Mouse (Mus musculus): ENCODE measurements at regions not wholly inside any gene's neighbourhood (a gene's known extent, or its start where the extent isn't known, plus 50 kb on each side); places are given as distances from the start of the nearest gene placed in this dataset.

DNA sequence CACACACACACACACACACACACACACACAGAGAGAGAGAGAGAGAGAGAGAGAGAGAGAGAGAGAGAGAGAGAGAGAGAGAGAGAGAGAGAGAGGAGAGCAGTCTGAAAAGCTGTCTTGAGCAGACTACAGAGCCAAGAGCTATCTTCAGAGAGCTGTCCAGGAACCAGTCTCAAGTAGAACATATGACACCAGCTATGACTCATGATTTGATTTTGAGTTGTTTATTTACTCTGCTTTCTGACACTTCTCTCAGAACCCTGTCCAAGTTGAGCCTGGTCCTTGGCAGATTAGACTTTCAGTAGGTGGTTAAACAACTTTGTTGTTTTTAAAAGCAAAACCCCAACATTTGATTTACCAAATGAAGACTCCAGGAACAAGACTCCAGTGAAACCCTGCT lies 420.8 kb upstream of the Lcorl start:
- CTCF ChIA-PET, result no interaction called here

GRCm38 (mm10) chr5:46256730-46257129 lies 399.3 kb upstream of the Lcorl start:
- POLR2A ChIA-PET, result no interaction called here
- CTCF ChIA-PET, result no interaction called here

More for the DNA sequence above, 420.8 kb upstream of the Lcorl start:
- POLR2A ChIA-PET, result interaction anchor here in 1 of 4 experiments (0.6 kb wide), 2 partner anchors 76 to 206 kb away, joined by 3 read pairs; no protein-coding TSS in a partner anchor

DNA sequence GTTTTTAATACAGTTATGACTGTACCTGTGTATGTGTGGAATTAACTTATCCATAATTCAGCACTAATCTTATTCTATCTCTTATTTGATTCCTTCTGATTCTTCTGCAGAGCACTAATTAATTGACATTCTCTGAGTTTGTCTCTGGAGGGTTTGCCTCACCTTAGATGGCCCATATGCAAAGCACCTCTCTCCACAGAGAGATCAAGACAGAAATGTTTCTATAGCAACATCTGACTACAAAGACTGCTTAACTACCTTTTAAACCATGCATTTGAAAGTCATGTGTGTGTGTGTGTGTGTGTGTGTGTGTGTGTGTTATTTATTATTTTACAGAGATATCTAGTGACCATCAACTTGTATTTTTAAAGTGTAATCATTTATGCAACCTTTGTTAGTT lies 396.5 kb upstream of the Lcorl start:
- POLR2A ChIA-PET, result no interaction called here
- CTCF ChIA-PET, result no interaction called here

GRCm38 (mm10) chr5:46235364-46236067 lies 378.1 kb upstream of the Lcorl start:
- POLR2A ChIA-PET, result no interaction called here
- CTCF ChIA-PET, result interaction anchor here in 1 of 4 experiments (0.5 kb wide), 1 partner anchor 1805 kb away, joined by 5 read pairs; no protein-coding TSS in a partner anchor

DNA sequence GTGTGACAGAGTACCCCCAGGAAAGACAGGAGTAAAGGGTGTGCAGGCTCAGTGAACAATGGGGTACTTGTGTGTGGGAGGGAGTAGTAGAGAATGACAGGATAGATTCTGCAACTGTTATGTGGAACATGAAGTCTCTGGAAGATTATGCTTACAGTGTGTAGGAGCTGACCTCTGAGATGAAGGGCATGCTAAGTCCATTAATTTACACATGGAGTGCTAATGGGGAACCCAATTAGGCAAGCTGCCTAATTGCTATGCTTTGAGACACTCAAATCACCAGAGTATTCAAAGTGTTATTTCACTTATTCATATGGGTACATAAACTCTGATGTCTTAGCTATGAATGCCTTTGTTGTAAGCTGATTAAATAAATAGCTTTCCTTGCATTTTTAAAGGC lies 375.4 kb upstream of the Lcorl start:
- ChIA-PET POLR2A (no interaction called here), CTCF (no interaction called here)

DNA sequence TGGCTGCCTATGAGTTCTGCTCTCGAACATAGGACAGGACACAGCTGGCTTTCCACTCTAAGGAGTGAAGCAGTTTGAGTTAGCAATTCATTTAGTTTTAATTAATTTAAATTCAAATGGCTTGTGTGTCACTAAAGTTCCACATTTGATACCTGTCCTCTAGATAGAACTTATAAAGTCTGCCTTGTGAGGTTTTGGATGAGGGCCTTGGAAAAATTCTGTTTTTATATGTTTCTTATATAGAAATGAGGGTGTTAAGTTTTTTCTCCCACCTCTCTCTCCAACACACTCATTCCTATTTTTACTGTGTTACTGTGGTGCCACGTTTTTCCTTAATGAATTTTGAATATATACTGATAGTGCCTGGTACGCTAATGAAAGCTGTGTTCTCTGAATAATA lies 371.3 kb upstream of the Lcorl start:
- CTCF ChIA-PET, result no interaction called here
- POLR2A ChIA-PET, result no interaction called here

GRCm38 (mm10) chr5:46212845-46213468 lies 355.5 kb upstream of the Lcorl start:
- ChIA-PET POLR2A (no interaction called here), CTCF (no interaction called here)

GRCm38 (mm10) chr5:46209076-46209475 lies 351.7 kb upstream of the Lcorl start:
- POLR2A ChIA-PET, result no interaction called here
- CTCF ChIA-PET, result no interaction called here

- ChIA-PET CTCF (no interaction called here), POLR2A (no interaction called here)
These were observed 346.3 kb upstream of the Lcorl start for GRCm38 (mm10) chr5:46203744-46204143.

GRCm38 (mm10) chr5:46202457-46202772 lies 345.0 kb upstream of the Lcorl start:
- ChIA-PET CTCF (no interaction called here), POLR2A (no interaction called here)

DNA sequence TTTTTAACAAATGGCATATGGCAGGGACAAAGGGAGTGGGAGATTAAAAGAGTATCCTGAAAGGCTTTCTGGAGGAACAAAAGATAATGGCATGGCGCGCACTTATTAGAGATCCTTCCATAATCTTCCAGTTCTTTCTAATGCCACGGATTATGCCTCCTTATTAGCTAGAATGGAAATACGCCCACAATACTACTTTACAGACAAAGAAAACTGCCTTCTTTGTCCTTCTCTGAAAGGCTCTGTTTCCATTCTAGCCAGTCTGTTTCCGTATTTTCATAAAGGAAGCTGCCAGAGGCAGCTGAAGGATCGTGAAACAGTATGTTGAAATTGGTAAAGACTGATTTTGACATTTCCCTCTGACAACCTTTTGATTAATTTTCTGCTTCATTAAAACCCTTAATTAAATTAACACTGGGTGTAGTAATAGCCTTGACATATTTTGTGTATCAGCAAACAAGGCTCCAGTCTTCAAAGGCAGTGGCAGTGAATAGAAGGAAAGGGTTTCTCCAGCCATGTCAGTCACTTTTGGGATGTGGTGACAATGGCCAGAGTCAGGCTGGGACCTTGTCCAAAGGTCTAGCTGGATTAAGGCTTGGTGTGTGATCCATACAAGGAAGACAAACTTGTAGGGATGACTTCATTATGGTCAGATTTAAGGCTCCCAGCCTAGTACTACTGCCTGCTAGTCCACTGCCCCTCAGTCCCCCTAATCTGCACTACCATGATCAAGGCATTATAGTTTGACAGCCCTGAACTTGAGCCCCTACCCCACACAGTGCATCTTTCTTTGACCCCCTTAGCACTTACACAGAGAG lies 344.4 kb upstream of the Lcorl start:
- CTCF ChIA-PET, result no interaction called here

GRCm38 (mm10) chr5:46186908-46187307 lies 329.5 kb upstream of the Lcorl start:
- ChIA-PET CTCF (no interaction called here), POLR2A (no interaction called here)

More for the DNA sequence above, 344.4 kb upstream of the Lcorl start:
- POLR2A ChIA-PET, result no interaction called here

- POLR2A ChIA-PET, result no interaction called here
These were observed 324.7 kb upstream of the Lcorl start for GRCm38 (mm10) chr5:46182157-46182556.

DNA sequence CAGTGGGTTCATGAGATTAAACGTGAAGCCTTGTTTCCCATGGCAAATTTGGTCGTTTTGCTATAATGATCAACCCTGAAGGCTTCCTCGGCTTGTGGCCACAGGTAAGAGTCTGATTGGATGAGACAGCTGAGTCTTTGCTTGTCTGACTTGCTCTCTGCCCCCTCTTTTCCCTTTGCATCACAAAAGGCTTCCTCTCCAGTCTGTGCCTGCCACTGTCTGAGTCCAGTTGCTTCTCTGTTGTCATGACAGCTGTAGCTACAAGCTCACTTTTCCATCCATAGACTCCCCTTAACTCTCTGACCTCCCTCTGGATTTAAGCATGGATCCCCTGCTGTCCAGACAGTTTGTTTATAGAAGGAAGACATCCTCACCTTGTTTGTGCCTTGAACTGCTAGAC lies 314.9 kb upstream of the Lcorl start:
- ChIA-PET CTCF (no interaction called here), POLR2A (no interaction called here)

More at GRCm38 (mm10) chr5:46182157-46182556, 324.7 kb upstream of the Lcorl start:
- CTCF ChIA-PET, result no interaction called here

DNA sequence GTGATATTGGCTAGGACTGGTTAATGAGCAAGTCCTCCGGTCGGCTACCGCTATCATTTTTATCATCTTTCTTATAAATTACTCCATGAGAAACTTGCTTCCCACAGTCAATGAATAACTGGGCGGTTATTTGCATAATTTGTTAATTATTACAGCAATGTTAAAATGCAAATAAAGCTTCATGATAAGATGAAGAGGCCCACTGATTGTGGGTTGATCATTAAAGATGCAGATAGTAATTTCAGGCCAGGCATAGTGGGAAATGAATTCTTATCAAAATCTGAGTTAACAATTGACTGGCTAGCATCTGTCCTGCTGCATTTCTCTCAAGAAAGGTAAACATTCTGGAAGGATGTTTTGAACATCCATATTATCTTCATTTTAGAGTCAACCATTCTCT lies 303.4 kb upstream of the Lcorl start:
- CTCF ChIA-PET, result no interaction called here
- POLR2A ChIA-PET, result no interaction called here

GRCm38 (mm10) chr5:46151973-46152372 lies 294.6 kb upstream of the Lcorl start:
- CTCF ChIA-PET, result no interaction called here

GRCm38 (mm10) chr5:46150825-46151224 lies 293.4 kb upstream of the Lcorl start:
- ChIA-PET CTCF (no interaction called here), POLR2A (no interaction called here)

More at GRCm38 (mm10) chr5:46151973-46152372, 294.6 kb upstream of the Lcorl start:
- POLR2A ChIA-PET, result no interaction called here

DNA sequence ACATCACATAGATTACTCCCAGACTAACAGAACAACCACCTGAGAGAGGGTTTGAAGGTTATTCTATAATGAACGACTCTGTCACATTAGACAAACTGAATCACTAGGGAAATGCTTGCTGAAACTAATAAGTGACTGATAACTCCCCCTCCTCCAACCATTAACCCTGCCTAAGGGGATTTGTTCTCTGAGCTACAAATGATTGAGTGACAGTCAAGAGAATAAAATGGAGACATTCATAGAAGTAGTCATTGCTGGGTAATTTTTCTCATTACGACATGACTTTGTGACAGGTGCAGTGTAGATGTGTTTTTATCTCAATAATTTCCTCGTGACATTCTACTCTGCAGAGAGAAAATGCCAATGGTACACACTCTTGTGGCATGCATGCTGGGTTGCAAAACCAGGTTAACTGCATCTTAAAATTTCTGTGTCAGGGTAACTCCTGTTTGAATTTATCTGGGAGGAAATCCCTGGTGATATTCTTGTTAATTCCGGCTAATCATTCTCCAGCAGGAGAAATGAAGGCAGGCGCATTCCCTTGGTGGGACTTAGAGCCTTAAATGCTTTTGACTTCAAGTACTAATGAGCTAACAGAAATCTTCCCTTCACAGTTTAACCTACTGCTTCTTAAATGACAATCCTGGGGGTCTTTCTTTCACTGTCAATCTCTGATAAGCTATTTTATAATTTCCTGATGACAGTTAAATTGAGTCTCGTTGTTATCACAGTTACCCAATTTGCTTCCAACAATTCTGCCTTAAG lies 292.6 kb upstream of the Lcorl start:
- ChIA-PET CTCF (no interaction called here), POLR2A (no interaction called here)

DNA sequence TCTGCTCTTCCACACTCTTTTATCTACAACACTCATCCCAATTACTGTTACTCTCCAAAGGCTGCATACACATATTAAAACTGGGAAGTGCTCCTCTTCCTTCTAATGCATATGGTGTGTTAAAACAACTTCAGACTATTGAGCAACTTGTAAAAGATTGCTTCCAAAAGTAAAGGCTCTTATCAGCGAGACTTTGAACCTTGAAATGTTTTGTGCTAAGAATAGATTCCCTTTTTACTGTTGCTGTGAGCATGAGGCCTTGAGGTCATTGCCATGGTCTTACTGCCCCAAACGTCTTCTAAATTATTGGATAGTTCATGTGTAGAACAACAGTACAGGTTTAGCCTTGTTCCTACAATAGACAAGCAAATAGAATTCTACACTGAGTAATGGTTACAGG lies 281.6 kb upstream of the Lcorl start:
- POLR2A ChIA-PET, result no interaction called here
- CTCF ChIA-PET, result no interaction called here

GRCm38 (mm10) chr5:46137695-46138094 lies 280.3 kb upstream of the Lcorl start:
- CTCF ChIA-PET, result no interaction called here
- POLR2A ChIA-PET, result no interaction called here

All from embryonic stem cell, embryonic (primary cell).